Mouse (Mus musculus) adrenal gland, adult 8-10 months (tissue): ENCODE data around the gene Gbp4. TPM values are rescaled to one million over a fixed set of nuclear protein-coding genes. Genes with fewer than 3 reads are reported as not detected.
"Not testable (repeated sequence)": the region's sequence is repeated elsewhere in the genome, so short reads cannot be mapped to it uniquely, and the experiment has no call there.

Source experiments
- DNase-seq: peaks from one replicate; pipeline ENCODE4 v3.0.0; 2022
- total RNA-seq, 4 experiments: library from RNA; stranded (reverse); gene quantifications; 2 replicates each; pipeline ENCODE4 v1.2.4; 2022

The Gbp4 gene
- total RNA-seq: 1 to 10 TPM; 4.1 to 7.1 (median 5.6) TPM

- peak; percentile 21 for DNase-seq
These were observed at the start of gene Gbp4, which contains the start of the genes Gbp9 and Gbp8 for GRCm38 (mm10) chr5:105139409-105140088. TSS of gene Gbp4 (minus strand) at chr5:105139586. TSS of gene Gbp9 (minus strand) at chr5:105139539. TSS of gene Gbp8 (minus strand) at chr5:105139540.

- no peak for DNase-seq
These were observed 42.1 kb upstream of the Gbp4 start for GRCm38 (mm10) chr5:105181446-105181845.

- DNase-seq: no peak
These were observed 17.2 kb upstream of the Gbp4 start for GRCm38 (mm10) chr5:105156582-105156981.

- no peak for DNase-seq
These were observed 14.7 kb upstream of the Gbp4 start for GRCm38 (mm10) chr5:105154049-105154448.

GRCm38 (mm10) chr5:105148062-105148461, 8.7 kb upstream of the Gbp4 start:
- not testable (repeated sequence) for DNase-seq

GRCm38 (mm10) chr5:105146447-105146846, 7.1 kb upstream of the Gbp4 start:
- no peak for DNase-seq

GRCm38 (mm10) chr5:105145731-105146130, 6.3 kb upstream of the Gbp4 start:
- not testable (repeated sequence) for DNase-seq

GRCm38 (mm10) chr5:105140089-105140810, 864 bp upstream of the Gbp4 start:
- DNase-seq: not testable (repeated sequence)

- DNase-seq: no peak
These were observed 480 bp downstream of the Gbp4 start for GRCm38 (mm10) chr5:105138906-105139305.

- DNase-seq: not testable (repeated sequence)
These were observed 2.6 kb downstream of the Gbp4 start for GRCm38 (mm10) chr5:105136706-105137304.

- DNase-seq: not testable (repeated sequence)
These were observed 17.7 kb downstream of the Gbp4 start for GRCm38 (mm10) chr5:105121731-105122130.

GRCm38 (mm10) chr5:105115740-105116139, 23.6 kb downstream of the Gbp4 start:
- DNase-seq: no peak

GRCm38 (mm10) chr5:105114696-105115095, 24.7 kb downstream of the Gbp4 start:
- DNase-seq: no peak

GRCm38 (mm10) chr5:105113656-105114055, 25.7 kb downstream of the Gbp4 start:
- DNase-seq: no peak

GRCm38 (mm10) chr5:105110271-105110852, 29.0 kb downstream of the Gbp4 start:
- peak; percentile 44 for DNase-seq

- not testable (repeated sequence) for DNase-seq
These were observed 29.6 kb downstream of the Gbp4 start for GRCm38 (mm10) chr5:105109775-105110174.

- not testable (repeated sequence) for DNase-seq
These were observed 33.7 kb downstream of the Gbp4 start for GRCm38 (mm10) chr5:105105689-105106088.

- no peak for DNase-seq
These were observed 57.5 kb downstream of the Gbp4 start for GRCm38 (mm10) chr5:105081900-105082299.

- DNase-seq: not testable (repeated sequence)
These were observed 71.0 kb downstream of the Gbp4 start for GRCm38 (mm10) chr5:105068356-105068755.
